Mouse (Mus musculus): ENCODE measurements around the gene Enox1.

Gene Enox1

DNA sequence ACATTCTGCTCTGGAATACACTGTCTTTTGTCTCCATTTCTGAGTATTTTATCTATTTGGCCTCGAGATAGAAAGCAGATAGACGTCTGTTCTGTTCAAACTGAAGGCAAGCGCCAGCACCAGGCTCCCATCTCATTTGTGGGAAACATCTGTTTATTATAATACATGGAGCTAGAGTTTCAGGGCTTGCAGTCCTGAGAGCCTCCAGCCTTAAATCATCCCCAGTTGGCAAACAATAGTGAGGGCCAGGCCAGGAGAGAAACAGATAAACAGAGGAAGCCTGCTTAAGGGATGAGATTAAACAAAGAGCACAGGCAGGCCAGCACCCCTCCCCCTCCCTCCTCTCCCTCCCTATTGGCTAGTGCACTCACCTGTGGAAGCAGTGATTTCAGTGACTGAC lies 417.9 kb downstream of the Enox1 start:
- DNase-seq (ENCODE audit: low spot score in 2 of 2): no peak

DNA sequence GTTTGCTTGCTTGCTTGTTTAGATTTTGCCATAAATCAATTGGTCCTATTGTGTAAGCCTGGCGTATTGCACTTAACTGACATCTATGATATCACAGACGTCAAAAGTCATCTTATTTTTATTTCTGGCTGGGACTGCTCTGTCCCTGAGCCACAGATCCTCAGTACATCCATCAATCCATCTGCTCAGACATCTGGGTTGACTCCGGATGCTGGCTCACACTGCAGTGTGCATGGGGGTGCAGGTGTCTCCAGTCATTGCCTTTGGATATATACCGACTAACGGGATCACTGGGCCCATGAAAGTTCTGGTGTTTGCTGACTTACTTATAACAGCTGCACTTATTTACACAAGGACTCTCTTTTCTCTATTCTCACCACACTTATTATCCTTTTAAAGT lies 419.8 kb downstream of the Enox1 start:
- no peak for DNase-seq (ENCODE audit: low spot score in 2 of 2)

GRCm38 (mm10) chr14:77577481-77578251 lies 421.1 kb downstream of the Enox1 start:
- DNase-seq (ENCODE audit: low spot score in 2 of 2): no peak

GRCm38 (mm10) chr14:77578355-77578754 lies 421.8 kb downstream of the Enox1 start:
- DNase-seq (ENCODE audit: low spot score in 2 of 2): no peak

DNA sequence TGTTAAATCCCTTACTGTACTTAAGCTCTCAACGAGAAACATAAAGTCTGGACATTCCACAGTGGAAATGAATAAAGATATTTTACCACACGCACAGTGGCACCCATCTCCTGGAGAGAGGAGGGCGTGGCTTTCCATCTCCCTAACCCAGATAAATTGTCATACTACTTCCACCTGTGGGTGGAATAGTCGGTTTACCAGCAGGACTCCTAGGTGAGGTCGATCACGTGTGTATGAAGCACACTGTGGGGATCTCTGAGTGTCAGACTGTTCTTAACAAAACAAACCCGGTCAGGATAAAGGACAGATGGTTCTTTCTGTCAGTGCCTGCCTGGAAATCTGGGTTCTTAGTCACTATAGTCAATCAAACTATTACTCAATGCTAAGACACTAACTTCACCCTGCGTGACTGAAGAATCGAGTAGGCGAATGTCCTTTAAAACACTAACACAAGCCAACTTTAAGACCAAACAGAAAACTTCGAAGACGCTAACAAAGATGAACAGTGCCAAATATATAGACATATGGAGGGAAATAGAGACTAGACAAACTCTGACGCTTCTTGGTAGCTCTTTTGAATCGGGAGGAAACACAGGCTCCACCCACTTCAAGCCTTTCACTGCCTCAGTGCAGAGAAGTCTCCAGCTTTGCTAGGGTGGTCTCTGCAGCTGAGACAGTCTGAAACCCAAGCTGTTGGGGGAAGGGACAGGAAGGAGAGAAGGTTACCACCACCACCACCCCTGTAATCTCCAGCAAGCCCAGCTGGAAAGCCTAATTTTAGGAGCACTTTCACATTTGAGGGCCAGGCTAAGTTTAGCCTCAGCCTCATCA lies 423.8 kb downstream of the Enox1 start:
- DNase-seq (ENCODE audit: low spot score in 2 of 2): no peak

DNA sequence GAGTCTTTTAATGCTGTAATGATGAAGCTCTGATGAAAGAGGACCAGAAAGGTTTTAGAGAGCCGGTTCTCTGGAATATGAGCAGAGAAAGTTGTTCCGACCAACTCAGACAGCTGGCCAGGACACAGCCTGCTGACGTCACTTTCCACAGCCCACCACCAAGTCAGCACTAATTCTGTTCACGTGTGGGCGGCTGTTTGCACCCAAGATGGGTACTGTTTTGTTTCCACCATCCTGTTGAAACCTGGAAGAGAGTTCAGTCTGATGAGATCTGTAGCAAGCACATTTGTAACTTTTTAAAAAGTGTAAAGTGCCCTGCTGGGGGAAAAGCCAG lies 424.3 kb downstream of the Enox1 start:
- DNase-seq (ENCODE audit: low spot score in 2 of 2): no peak

GRCm38 (mm10) chr14:77581616-77582015 lies 425.1 kb downstream of the Enox1 start:
- DNase-seq (ENCODE audit: low spot score in 2 of 2): no peak

- no peak for DNase-seq (ENCODE audit: low spot score in 2 of 2)
Measured at GRCm38 (mm10) chr14:77584426-77584825, 427.9 kb downstream of the Enox1 start.

DNA sequence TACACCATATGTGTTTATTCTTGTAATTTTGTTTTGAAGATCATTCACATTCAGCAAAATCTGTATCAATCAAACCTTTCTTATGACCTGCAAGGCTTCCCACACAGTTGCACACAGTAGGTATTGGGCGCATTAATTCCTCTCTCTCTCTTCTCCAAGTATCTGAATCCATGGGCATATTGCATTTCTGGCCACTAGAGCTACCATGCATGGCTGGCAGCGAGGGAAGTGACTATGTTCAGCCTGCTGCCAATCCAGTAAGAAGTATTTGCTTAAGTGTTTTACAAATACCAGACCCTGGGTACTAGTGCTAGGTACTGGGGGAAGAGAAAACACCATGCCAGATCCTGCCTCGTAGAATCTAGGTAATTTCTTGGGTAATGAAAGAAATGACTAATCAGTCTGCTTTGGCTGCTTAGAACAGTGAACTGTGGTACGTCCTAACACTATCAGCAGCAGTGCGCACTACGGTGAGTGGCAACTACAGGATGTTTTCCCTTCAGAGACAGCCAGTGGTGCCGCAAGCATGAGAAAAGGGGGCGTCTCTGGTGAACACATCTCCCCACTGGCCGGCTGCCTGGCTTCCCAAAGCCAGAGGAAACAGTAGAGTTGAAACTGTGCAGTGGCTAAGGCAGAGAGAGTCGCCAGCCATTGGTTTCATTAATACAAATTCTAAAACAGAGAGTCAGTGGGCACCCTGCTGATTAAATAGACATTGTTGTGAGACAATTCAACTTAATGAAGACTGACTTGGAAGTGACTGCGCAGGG lies 428.7 kb downstream of the Enox1 start:
- no peak for DNase-seq (ENCODE audit: low spot score in 2 of 2)

DNA sequence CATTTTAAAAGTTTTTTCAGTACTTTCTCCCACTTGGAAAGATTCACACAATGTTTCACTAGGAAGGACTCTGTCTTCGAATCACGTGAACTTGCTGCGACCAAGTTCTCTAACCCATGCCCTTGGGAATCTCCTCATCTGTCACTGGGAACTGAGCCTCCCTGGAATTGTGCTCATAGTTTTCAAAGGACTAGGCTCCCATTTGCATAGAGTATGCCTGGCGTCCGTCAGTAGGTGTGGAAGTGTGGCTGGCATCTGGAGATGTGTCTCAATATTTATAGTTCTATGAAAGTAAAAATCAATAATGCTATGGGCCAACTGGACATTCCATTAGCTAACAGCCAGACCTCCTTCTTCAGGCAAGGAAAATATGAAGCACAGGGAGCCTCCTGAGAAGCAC lies 429.5 kb downstream of the Enox1 start:
- DNase-seq (ENCODE audit: low spot score in 2 of 2): no peak

DNA sequence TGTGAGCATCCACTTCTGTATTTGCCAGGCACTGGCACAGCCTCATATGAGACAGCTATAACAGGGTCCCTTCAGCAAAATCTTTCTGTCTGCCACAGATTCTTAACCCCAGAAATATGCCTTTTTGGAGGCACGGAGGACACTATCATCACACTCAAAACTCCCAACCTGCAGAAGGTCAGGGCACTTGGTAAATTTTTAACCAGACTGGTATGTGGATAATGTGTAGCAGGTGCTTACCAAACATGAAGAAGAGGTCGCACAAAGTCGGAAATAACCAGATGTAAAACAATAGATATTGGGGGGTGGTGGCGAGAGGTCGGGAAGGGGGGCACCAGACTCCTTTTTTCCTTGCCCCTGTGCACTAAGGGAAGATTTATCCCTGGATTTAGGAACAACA lies 430.6 kb downstream of the Enox1 start:
- DNase-seq (ENCODE audit: low spot score in 2 of 2): no peak

DNA sequence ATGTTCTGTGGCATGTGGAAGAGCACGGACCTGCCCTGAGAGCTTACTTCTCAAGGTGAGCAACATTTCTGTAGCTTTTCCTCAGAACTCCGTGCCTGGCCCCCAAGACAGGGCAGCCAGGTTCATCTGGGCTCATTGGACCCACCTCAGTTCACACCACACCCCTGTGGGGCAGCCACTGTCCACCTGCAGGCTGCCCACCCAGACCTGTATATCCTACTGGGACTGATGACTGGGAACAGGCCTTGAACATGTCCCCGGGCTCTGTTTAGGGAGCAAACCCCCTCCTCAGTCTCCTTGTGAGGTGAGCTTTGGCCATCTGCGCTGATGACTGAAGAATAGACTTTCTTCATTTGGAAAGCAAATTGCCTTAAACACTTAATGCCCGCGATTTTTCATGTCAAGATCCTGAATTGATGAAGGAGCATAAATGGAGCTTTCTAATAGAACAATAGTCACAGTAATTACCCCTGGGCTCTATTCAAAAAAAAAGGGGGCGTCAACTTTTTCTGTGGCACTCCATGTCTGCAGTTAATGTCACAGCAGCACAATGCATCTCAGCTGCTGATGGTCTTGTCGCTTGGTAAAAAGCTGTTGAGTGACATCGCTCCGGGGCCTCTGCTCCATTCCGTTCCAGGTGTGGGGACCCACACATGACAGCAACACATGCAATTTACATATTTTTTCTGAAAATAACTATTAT lies 436.7 kb downstream of the Enox1 start:
- DNase-seq (ENCODE audit: low spot score in 2 of 2): no peak

DNA sequence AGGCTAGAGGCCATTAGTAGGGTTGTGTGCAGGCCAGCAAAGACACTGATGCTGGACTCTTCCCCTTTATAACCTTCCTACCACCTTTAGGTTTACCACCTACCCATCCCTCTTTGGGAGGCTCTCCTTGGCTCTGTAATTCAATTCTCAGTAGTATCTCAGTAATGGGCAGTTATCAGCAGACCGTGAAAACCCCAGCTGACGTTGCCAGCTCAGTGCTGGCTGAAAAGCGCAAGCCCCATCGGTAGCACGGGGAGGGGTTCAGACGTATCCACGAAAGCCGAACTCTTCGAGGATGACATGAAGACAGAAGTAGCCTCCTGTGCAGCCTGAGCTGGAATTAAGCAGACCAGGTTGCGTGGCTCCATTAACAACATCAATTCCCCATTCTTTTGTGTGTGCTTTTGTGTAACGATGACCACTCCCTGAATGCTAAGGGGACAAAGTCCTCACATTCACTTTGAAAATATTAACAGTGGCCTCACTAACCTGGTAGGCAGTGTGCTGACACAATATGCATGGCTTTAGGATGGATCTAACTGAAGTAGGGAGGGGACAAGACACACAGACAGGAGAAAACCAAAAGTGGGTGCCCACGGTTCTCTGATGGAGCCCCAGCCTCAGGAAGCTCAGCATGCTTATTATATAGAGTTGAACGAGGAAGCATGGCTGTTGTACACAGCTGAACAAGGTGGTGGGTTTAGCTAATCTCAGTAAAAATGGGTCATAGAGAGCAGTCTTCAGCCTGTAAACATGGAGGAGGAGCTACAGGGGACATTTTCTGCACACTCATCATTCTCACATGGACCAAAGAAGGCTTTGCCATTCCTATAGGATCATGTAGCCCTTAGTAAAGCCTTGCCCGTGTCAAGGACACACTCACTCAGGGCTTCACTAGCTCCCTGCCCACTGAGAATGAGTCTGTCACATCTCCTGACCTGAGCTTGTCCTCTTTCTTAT lies 439.9 kb downstream of the Enox1 start:
- no peak for DNase-seq (ENCODE audit: low spot score in 2 of 2)

- DNase-seq (ENCODE audit: low spot score in 2 of 2): no peak
Measured at GRCm38 (mm10) chr14:77599016-77599704, 442.6 kb downstream of the Enox1 start.

GRCm38 (mm10) chr14:77600773-77601172 lies 444.2 kb downstream of the Enox1 start:
- no peak for DNase-seq (ENCODE audit: low spot score in 2 of 2)

- DNase-seq (ENCODE audit: low spot score in 2 of 2): no peak
Measured at GRCm38 (mm10) chr14:77601446-77601845, 444.9 kb downstream of the Enox1 start.

DNA sequence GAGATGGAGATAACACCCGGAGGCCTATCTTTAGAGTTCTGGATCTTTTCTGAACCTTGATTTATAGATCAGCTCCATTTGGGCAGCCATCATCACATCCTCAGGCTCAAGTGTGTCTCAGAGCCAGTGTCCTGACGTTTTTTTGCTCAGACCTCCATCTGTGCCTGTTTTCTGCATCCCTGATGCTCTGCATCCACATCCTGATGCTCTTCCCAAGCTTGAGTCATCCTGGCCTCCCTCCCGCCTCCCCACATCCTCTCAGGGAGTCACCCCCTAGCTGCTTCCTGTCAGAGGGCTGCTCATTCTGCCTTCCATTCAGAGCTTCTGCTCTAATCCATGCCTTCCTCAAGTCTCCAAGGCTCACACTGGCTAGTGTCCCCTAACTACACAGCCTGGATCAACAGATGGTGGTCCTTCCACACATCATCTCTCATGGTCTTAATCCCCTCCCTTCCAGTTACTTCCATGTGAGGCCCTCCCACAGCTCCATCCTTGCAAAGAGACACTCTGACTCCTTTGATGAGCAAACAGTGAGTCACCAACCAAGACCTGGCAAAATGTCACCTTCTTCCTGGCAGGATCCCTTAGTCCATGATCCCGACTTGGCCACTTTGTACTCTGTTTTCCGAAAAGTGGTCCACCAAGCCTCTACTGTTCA lies 451.7 kb downstream of the Enox1 start:
- peak in 1 of 2 experiments; percentile 43 for DNase-seq (ENCODE audit: low spot score in 2 of 2)

DNA sequence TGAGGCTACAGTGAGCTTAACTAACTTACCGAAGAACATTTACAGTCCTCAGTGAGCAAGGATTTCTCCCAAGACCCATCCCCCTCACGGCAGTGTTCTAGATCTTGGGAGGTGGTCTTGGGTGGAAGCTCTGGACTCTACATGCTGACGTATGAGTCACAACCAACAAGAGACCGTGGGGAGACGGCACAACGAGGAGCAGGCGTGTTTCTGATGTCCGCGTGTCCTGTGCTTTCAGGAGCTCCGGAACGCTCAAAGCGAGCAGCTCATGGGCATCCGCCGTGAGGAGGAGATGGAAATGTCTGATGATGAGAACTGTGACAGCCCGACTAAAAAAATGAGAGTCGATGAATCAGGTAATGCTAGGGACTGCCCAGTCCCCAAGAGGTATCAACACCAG lies 458.6 kb downstream of the Enox1 start:
- DNase-seq (ENCODE audit: low spot score in 2 of 2): peak in 1 of 2 experiments; percentile 56

GRCm38 (mm10) chr14:77617250-77617649 lies 460.7 kb downstream of the Enox1 start:
- DNase-seq (ENCODE audit: low spot score in 2 of 2): peak in 1 of 2 experiments; percentile 47
